Mouse (Mus musculus) 416B (cell line): ENCODE results near the gene Slco2a1.

Experiments
- DNase-seq: peaks from one replicate; pipeline ENCODE4 v3.0.0; 2011; ENCODE audit warnings: low read depth

Slco2a1 gene

GRCm38 (mm10) chr9:103038266-103038665 is 49.8 kb downstream of the Slco2a1 start:
- no peak for DNase-seq

GRCm38 (mm10) chr9:103038705-103039104 is 50.2 kb downstream of the Slco2a1 start:
- DNase-seq: no peak

GRCm38 (mm10) chr9:103040581-103040980 is 52.1 kb downstream of the Slco2a1 start:
- DNase-seq: no peak

GRCm38 (mm10) chr9:103045406-103045805 is 56.9 kb downstream of the Slco2a1 start:
- no peak for DNase-seq

GRCm38 (mm10) chr9:103049049-103049511 is 60.6 kb downstream of the Slco2a1 start:
- no peak for DNase-seq

GRCm38 (mm10) chr9:103053829-103054228 is 65.3 kb downstream of the Slco2a1 start:
- DNase-seq: no peak

- no peak for DNase-seq
Observed at GRCm38 (mm10) chr9:103055061-103055460, 66.5 kb downstream of the Slco2a1 start.

GRCm38 (mm10) chr9:103056164-103056563 is 67.7 kb downstream of the Slco2a1 start:
- no peak for DNase-seq

- no peak for DNase-seq
Observed at GRCm38 (mm10) chr9:103060551-103060950, 72.0 kb downstream of the Slco2a1 start.

GRCm38 (mm10) chr9:103061471-103062053 is 73.0 kb downstream of the Slco2a1 start:
- no peak for DNase-seq

GRCm38 (mm10) chr9:103063591-103063990 is 75.1 kb downstream of the Slco2a1 start:
- no peak for DNase-seq

- no peak for DNase-seq
Observed at GRCm38 (mm10) chr9:103066845-103067244, 78.3 kb downstream of the Slco2a1 start.

GRCm38 (mm10) chr9:103067651-103068050 is 79.1 kb downstream of the Slco2a1 start:
- no peak for DNase-seq

GRCm38 (mm10) chr9:103068769-103069168 is 80.3 kb downstream of the Slco2a1 start:
- DNase-seq: no peak

GRCm38 (mm10) chr9:103071541-103072203 is 83.2 kb downstream of the Slco2a1 start:
- DNase-seq: no peak

GRCm38 (mm10) chr9:103072204-103072599 is 83.7 kb downstream of the Slco2a1 start:
- no peak for DNase-seq

- DNase-seq: no peak
Observed at GRCm38 (mm10) chr9:103072926-103073515, 84.5 kb downstream of the Slco2a1 start.

- DNase-seq: no peak
Observed at GRCm38 (mm10) chr9:103076836-103077531, 88.5 kb downstream of the Slco2a1 start.

GRCm38 (mm10) chr9:103078194-103078691 is 89.7 kb downstream of the Slco2a1 start:
- peak; percentile 90 for DNase-seq

- DNase-seq: no peak
Observed at GRCm38 (mm10) chr9:103080211-103080610, 91.7 kb downstream of the Slco2a1 start.

- DNase-seq: no peak
Observed at GRCm38 (mm10) chr9:103082246-103082975, 93.9 kb downstream of the Slco2a1 start.

GRCm38 (mm10) chr9:103083405-103083804 is 94.9 kb downstream of the Slco2a1 start:
- no peak for DNase-seq
